Mouse (Mus musculus) spleen, adult 2 months (tissue): ENCODE measurements around the gene Slco3a1.

Source experiments
- CTCF ChIP-seq: fragments of 200-500 bp; IDR thresholded peaks from 2 replicates; pipeline ENCODE4 v1.5.1; 2011; ENCODE audit warnings: mild to moderate bottlenecking, inconsistent platforms; ENCODE audit not compliant: insufficient read depth, insufficient read length, insufficient replicate concordance; ENCODE audit errors: extremely low read depth
- POLR2A ChIP-seq: fragments of 200-500 bp; IDR thresholded peaks from 2 replicates; pipeline ENCODE4 v1.6.1; 2011; ENCODE audit warnings: low read depth, low read length, inconsistent platforms

DNA sequence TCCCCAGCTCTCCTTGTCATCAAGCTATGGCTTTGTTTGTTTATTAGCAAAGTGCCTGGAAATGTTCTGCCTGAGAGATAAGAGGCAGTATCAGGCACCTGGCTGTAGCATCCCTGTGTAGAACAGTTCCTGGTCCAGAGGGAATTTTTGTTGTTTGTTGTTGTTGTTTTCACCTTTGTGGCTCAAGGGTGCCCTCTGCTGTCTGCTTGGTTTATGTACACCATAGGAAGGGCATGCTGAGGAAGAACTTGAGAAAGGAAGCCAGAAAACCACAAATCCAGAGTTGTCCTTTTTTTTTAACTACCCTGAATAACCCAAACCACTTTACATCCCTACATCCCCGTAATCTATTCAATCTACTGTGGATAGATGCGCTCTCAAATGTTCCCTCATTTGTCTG lies 191.1 kb downstream of the Slco3a1 start:
- no peak for TF ChIP-seq POLR2A
- peak; percentile 7; the same call in 1 of the 2 replicates for TF ChIP-seq CTCF
